Mouse (Mus musculus): ENCODE measurements around the gene Zfp446.
"Not testable (repeated sequence)": the region's sequence is repeated elsewhere in the genome, so short reads cannot be mapped to it uniquely, and the experiment has no call there.

Gene Zfp446

GRCm38 (mm10) chr7:12977682-12978389 is at the start of gene Zfp446:
Zfp446 (plus strand) TSS chr7:12977848.
- DNase-seq (ENCODE audit: low spot score): peak; percentile 92

GRCm38 (mm10) chr7:12933615-12934140 is 44.0 kb upstream of the Zfp446 start:
- no peak for DNase-seq (ENCODE audit: low spot score)

- no peak for DNase-seq (ENCODE audit: low spot score)
Observed at GRCm38 (mm10) chr7:12934808-12935207, 42.8 kb upstream of the Zfp446 start.

- not testable (repeated sequence) for DNase-seq (ENCODE audit: low spot score)
Observed at GRCm38 (mm10) chr7:12937254-12937803, 40.3 kb upstream of the Zfp446 start.

- no peak for DNase-seq (ENCODE audit: low spot score)
Observed at GRCm38 (mm10) chr7:12940599-12940998, 37.0 kb upstream of the Zfp446 start.

- no peak for DNase-seq (ENCODE audit: low spot score)
Observed at GRCm38 (mm10) chr7:12943488-12943887, 34.2 kb upstream of the Zfp446 start.

GRCm38 (mm10) chr7:12949032-12949871 is 28.4 kb upstream of the Zfp446 start:
- peak; percentile 80 for DNase-seq (ENCODE audit: low spot score)

- DNase-seq (ENCODE audit: low spot score): no peak
Observed at GRCm38 (mm10) chr7:12949872-12950229, 27.8 kb upstream of the Zfp446 start.

- DNase-seq (ENCODE audit: low spot score): no peak
Observed at GRCm38 (mm10) chr7:12954896-12955295, 22.8 kb upstream of the Zfp446 start.

GRCm38 (mm10) chr7:12957511-12957910 is 20.1 kb upstream of the Zfp446 start:
- DNase-seq (ENCODE audit: low spot score): no peak

- DNase-seq (ENCODE audit: low spot score): no peak
Observed at GRCm38 (mm10) chr7:12958948-12959347, 18.7 kb upstream of the Zfp446 start.

- no peak for DNase-seq (ENCODE audit: low spot score)
Observed at GRCm38 (mm10) chr7:12959718-12960117, 17.9 kb upstream of the Zfp446 start.

GRCm38 (mm10) chr7:12961511-12962141 is 16.0 kb upstream of the Zfp446 start:
- DNase-seq (ENCODE audit: low spot score): peak; percentile 20

- DNase-seq (ENCODE audit: low spot score): peak; percentile 78
Observed at GRCm38 (mm10) chr7:12965678-12966091, 12.0 kb upstream of the Zfp446 start, which contains the start of gene Zfp324. Zfp324 (plus strand) TSS chr7:12965838.

- peak; percentile 67 for DNase-seq (ENCODE audit: low spot score)
Observed at GRCm38 (mm10) chr7:12966104-12966845, 11.4 kb upstream of the Zfp446 start.

- no peak for DNase-seq (ENCODE audit: low spot score)
Observed at GRCm38 (mm10) chr7:12970906-12971305, 6.7 kb upstream of the Zfp446 start.

- no peak for DNase-seq (ENCODE audit: low spot score)
Observed at GRCm38 (mm10) chr7:12978931-12979722, 1.5 kb downstream of the Zfp446 start.

GRCm38 (mm10) chr7:12979776-12980175 is 2.1 kb downstream of the Zfp446 start:
- no peak for DNase-seq (ENCODE audit: low spot score)

- DNase-seq (ENCODE audit: low spot score): no peak
Observed at GRCm38 (mm10) chr7:12980291-12980690, 2.6 kb downstream of the Zfp446 start.

GRCm38 (mm10) chr7:12985724-12986123 is 8.1 kb downstream of the Zfp446 start:
- DNase-seq (ENCODE audit: low spot score): no peak

- DNase-seq (ENCODE audit: low spot score): no peak
Observed at GRCm38 (mm10) chr7:12986906-12987305, 9.3 kb downstream of the Zfp446 start.

Measured in urinary bladder, postnatal 25 days (tissue).